Mouse (Mus musculus) thymus, postnatal 10 days (tissue): ENCODE measurements around the gene Dusp10.

Experiments
- DNase-seq, 2 experiments: peaks; one replicate each; pipeline ENCODE4 v3.0.0; 2021; ENCODE audit warnings: low spot score in 2 of 2

Gene Dusp10

GRCm38 (mm10) chr1:184030070-184030802, 17.1 kb downstream of the Dusp10 start:
- DNase-seq: no peak

- no peak for DNase-seq
Observed at GRCm38 (mm10) chr1:184032682-184033389, 19.7 kb downstream of the Dusp10 start.

- peak; percentile 74 to 75 for DNase-seq
Observed at GRCm38 (mm10) chr1:184033390-184034010, 20.4 kb downstream of the Dusp10 start.

- DNase-seq: peak; percentile 96 to 100
Observed at GRCm38 (mm10) chr1:184034011-184034557, 21.0 kb downstream of the Dusp10 start, which contains the start of gene 1700056E22Rik. TSS of gene 1700056E22Rik (minus strand) at chr1:184034301.

GRCm38 (mm10) chr1:184034741-184035181, 21.7 kb downstream of the Dusp10 start:
- DNase-seq: no peak

GRCm38 (mm10) chr1:184035346-184035903, 22.3 kb downstream of the Dusp10 start:
- DNase-seq: no peak

- no peak for DNase-seq
Observed at GRCm38 (mm10) chr1:184037802-184038201, 24.7 kb downstream of the Dusp10 start.

- no peak for DNase-seq
Observed at GRCm38 (mm10) chr1:184039301-184039700, 26.2 kb downstream of the Dusp10 start.

- DNase-seq: no peak
Observed at GRCm38 (mm10) chr1:184040181-184040580, 27.1 kb downstream of the Dusp10 start.

- DNase-seq: no peak
Observed at GRCm38 (mm10) chr1:184040906-184041305, 27.8 kb downstream of the Dusp10 start.

- DNase-seq: no peak
Observed at GRCm38 (mm10) chr1:184041778-184042573, 28.9 kb downstream of the Dusp10 start.

GRCm38 (mm10) chr1:184042745-184043144, 29.6 kb downstream of the Dusp10 start:
- no peak for DNase-seq

GRCm38 (mm10) chr1:184043391-184043790, 30.3 kb downstream of the Dusp10 start:
- DNase-seq: no peak

GRCm38 (mm10) chr1:184046070-184046677, 33.1 kb downstream of the Dusp10 start:
- peak; percentile 52 to 53 for DNase-seq

- DNase-seq: no peak
Observed at GRCm38 (mm10) chr1:184047818-184048217, 34.7 kb downstream of the Dusp10 start.

GRCm38 (mm10) chr1:184048675-184049418, 35.7 kb downstream of the Dusp10 start:
- no peak for DNase-seq

GRCm38 (mm10) chr1:184051286-184051685, 38.2 kb downstream of the Dusp10 start:
- no peak for DNase-seq

GRCm38 (mm10) chr1:184051824-184052223, 38.7 kb downstream of the Dusp10 start:
- no peak for DNase-seq

GRCm38 (mm10) chr1:184052331-184052730, 39.2 kb downstream of the Dusp10 start:
- DNase-seq: no peak

- DNase-seq: no peak
Observed at GRCm38 (mm10) chr1:184053141-184053540, 40.0 kb downstream of the Dusp10 start.
